Mouse (Mus musculus): Measurements from ENCODE around the gene Ccdc9.
"Not testable (repeated sequence)": the region's sequence is repeated elsewhere in the genome, so short reads cannot be mapped to it uniquely, and the experiment has no call there.

The Ccdc9 gene

GRCm38 (mm10) chr7:16308093-16308492, 21.5 kb upstream of the Ccdc9 start, which contains the start of gene Bbc3:
TSS of gene Bbc3 (plus strand) at chr7:16308393.
- DNase-seq: not testable (repeated sequence)

- DNase-seq: not testable (repeated sequence)
These were observed 20.5 kb upstream of the Ccdc9 start for GRCm38 (mm10) chr7:16307141-16307540.

GRCm38 (mm10) chr7:16299419-16300035, 12.9 kb upstream of the Ccdc9 start:
- peak; percentile 78 for DNase-seq

- no peak for DNase-seq
These were observed 12.3 kb upstream of the Ccdc9 start for GRCm38 (mm10) chr7:16298927-16299326.

GRCm38 (mm10) chr7:16297616-16298015, 11.0 kb upstream of the Ccdc9 start:
- no peak for DNase-seq

- peak; percentile 94 for DNase-seq
These were observed 10.3 kb upstream of the Ccdc9 start for GRCm38 (mm10) chr7:16296766-16297390.

- DNase-seq: peak; percentile 59
These were observed 9.6 kb upstream of the Ccdc9 start for GRCm38 (mm10) chr7:16296146-16296545.

- peak; percentile 91 for DNase-seq
These were observed 8.8 kb upstream of the Ccdc9 start for GRCm38 (mm10) chr7:16295321-16295900.

- DNase-seq: peak; percentile 96
These were observed 8.2 kb upstream of the Ccdc9 start for GRCm38 (mm10) chr7:16294837-16295236.

- DNase-seq: peak; percentile 70
These were observed 7.8 kb upstream of the Ccdc9 start for GRCm38 (mm10) chr7:16294346-16294745.

GRCm38 (mm10) chr7:16287791-16288190, 1.2 kb upstream of the Ccdc9 start:
- no peak for DNase-seq

- DNase-seq: no peak
These were observed 421 bp upstream of the Ccdc9 start for GRCm38 (mm10) chr7:16287016-16287415.

- DNase-seq: peak; percentile 80
These were observed 1.1 kb downstream of the Ccdc9 start for GRCm38 (mm10) chr7:16285450-16286025.

- DNase-seq: no peak
These were observed 1.7 kb downstream of the Ccdc9 start for GRCm38 (mm10) chr7:16284904-16285303.

GRCm38 (mm10) chr7:16284001-16284400, 2.6 kb downstream of the Ccdc9 start:
- no peak for DNase-seq

GRCm38 (mm10) chr7:16282334-16282733, 4.3 kb downstream of the Ccdc9 start:
- no peak for DNase-seq

- DNase-seq: no peak
These were observed 5.9 kb downstream of the Ccdc9 start for GRCm38 (mm10) chr7:16280721-16281120.

- DNase-seq: peak; percentile 67
These were observed 11.4 kb downstream of the Ccdc9 start for GRCm38 (mm10) chr7:16274922-16275890.

GRCm38 (mm10) chr7:16273766-16274140, 12.8 kb downstream of the Ccdc9 start:
- DNase-seq: peak; percentile 91

- peak; percentile 97 for DNase-seq
These were observed 13.4 kb downstream of the Ccdc9 start, which contains the start of gene Inafm1 for GRCm38 (mm10) chr7:16273081-16273765. TSS of gene Inafm1 (minus strand) at chr7:16273617.

GRCm38 (mm10) chr7:16272681-16273080, 13.9 kb downstream of the Ccdc9 start:
- DNase-seq: peak; percentile 91

GRCm38 (mm10) chr7:16271139-16271538, 15.5 kb downstream of the Ccdc9 start:
- no peak for DNase-seq

Measured in liver (tissue).